Mouse (Mus musculus) CH12.LX (cell line): ENCODE results near the gene Fgf8. TPM values are rescaled to one million over a fixed set of nuclear protein-coding genes. Genes with fewer than 3 reads are reported as not detected.

Source experiments
- DNase-seq: peaks from one replicate; pipeline ENCODE4 v3.0.0-alpha.2; 2013; ENCODE audit errors: extremely low read depth
- H3K27ac ChIP-seq: 2 replicates; pipeline ENCODE4 v1.5.1; 2012; ENCODE audit warnings: low read depth, mild to moderate bottlenecking, control low read depth, moderate library complexity; ENCODE audit not compliant: insufficient read depth
- H3K27me3 ChIP-seq: replicated peaks from 2 replicates; pipeline ENCODE3; 2012; ENCODE audit warnings: inconsistent platforms
- H3K36me3 ChIP-seq, 2 experiments: replicated peaks in 1 of 2; 2 replicates each; pipeline versions ENCODE3 to v1.6.1; 2012; ENCODE audit warnings: inconsistent platforms in 1 of 2, low read length in 1 of 2, mild to moderate bottlenecking in 1 of 2, mixed read lengths in 1 of 2, moderate library complexity in 1 of 2; ENCODE audit not compliant: control insufficient read depth in 1 of 2, insufficient read depth in 1 of 2
- H3K4me1 ChIP-seq, 2 experiments: 2 replicates each; pipeline ENCODE4 v1.6.1; 2012; ENCODE audit warnings: inconsistent platforms in 1 of 2, moderate library complexity in 1 of 2; ENCODE audit not compliant: insufficient read depth in 2 of 2, control insufficient read depth in 1 of 2
- H3K4me2 ChIP-seq: 2 replicates; pipeline ENCODE4 v1.6.1; 2012; ENCODE audit warnings: low read depth, mild to moderate bottlenecking, control low read depth; ENCODE audit not compliant: poor library complexity, insufficient read depth, severe bottlenecking
- H3K4me3 ChIP-seq, 3 experiments: fragments of 150-350 bp in 1 of 3; sonication (generic) in 1 of 3; replicated peaks in 1 of 3; 2 replicates each; pipeline versions ENCODE3 to v1.5.1; 2011 to 2012; ENCODE audit warnings: low read depth in 2 of 3, low read length in 2 of 3, mild to moderate bottlenecking in 2 of 3, moderate library complexity in 2 of 3, control low read depth in 1 of 3, improper control_type of control experiment in 1 of 3, inconsistent platforms in 1 of 3, mixed read lengths in 1 of 3; ENCODE audit not compliant: poor library complexity in 1 of 3
- H3K79me2 ChIP-seq: replicated peaks from 2 replicates; pipeline ENCODE4 v1.6.1; 2012; ENCODE audit warnings: mild to moderate bottlenecking, moderate library complexity; ENCODE audit not compliant: control insufficient read depth, poor library complexity, insufficient read depth, severe bottlenecking; ENCODE audit errors: extremely low read depth
- H3K9ac ChIP-seq: 2 replicates; pipeline ENCODE4 v1.6.1; 2012; ENCODE audit warnings: low read depth, mild to moderate bottlenecking, control low read depth, moderate library complexity; ENCODE audit not compliant: insufficient read depth
- H3K9me3 ChIP-seq: replicated peaks from 2 replicates; pipeline ENCODE3; 2012; ENCODE audit warnings: low read length, inconsistent platforms, mixed read lengths
- CHD2 ChIP-seq: IDR thresholded peaks from 2 replicates; pipeline ENCODE4 v1.6.1; 2011; ENCODE audit warnings: low read length, improper control_type of control experiment
- CTCF ChIP-seq, 2 experiments: IDR thresholded peaks in 1 of 2; conservative IDR thresholded peaks in 1 of 2; 2 replicates each; pipeline ENCODE4 v1.5.1; 2011 to 2012; ENCODE audit warnings: low read depth in 2 of 2, low read length in 2 of 2, improper control_type of control experiment in 1 of 2, inconsistent platforms in 1 of 2, mild to moderate bottlenecking in 1 of 2, moderate library complexity in 1 of 2
- ELF1 ChIP-seq: IDR thresholded peaks from 2 replicates; pipeline ENCODE4 v1.6.1; 2014; ENCODE audit warnings: low read depth, mild to moderate bottlenecking, inconsistent platforms, low read length, improper control_type of control experiment
- ETS1 ChIP-seq: conservative IDR thresholded peaks from 2 replicates; pipeline ENCODE4 v1.6.1; 2012; ENCODE audit warnings: low read depth, mild to moderate bottlenecking, inconsistent platforms, low read length, improper control_type of control experiment, moderate library complexity
- GABPA ChIP-seq: IDR thresholded peaks from 2 replicates; pipeline ENCODE4 v1.6.1; 2012; ENCODE audit warnings: low read depth, low read length, improper control_type of control experiment, inconsistent platforms; ENCODE audit not compliant: insufficient replicate concordance
- IRF4 ChIP-seq: IDR thresholded peaks from 2 replicates; pipeline ENCODE4 v1.6.1; 2014; ENCODE audit warnings: low read depth, mild to moderate bottlenecking, inconsistent platforms, low read length, improper control_type of control experiment
- JUN ChIP-seq: IDR thresholded peaks from 2 replicates; pipeline ENCODE4 v1.6.1; 2011; ENCODE audit warnings: low read depth, mild to moderate bottlenecking, low read length, improper control_type of control experiment, moderate library complexity; ENCODE audit not compliant: insufficient read depth
- JUND ChIP-seq: conservative IDR thresholded peaks from 2 replicates; pipeline ENCODE4 v1.6.1; 2011; ENCODE audit warnings: low read depth, low read length, improper control_type of control experiment
- MAFK ChIP-seq: IDR thresholded peaks from 2 replicates; pipeline ENCODE4 v1.6.1; 2011; ENCODE audit warnings: low read length, improper control_type of control experiment; ENCODE audit not compliant: insufficient replicate concordance
- MAX ChIP-seq: IDR thresholded peaks from 2 replicates; pipeline ENCODE4 v1.6.1; 2011; ENCODE audit warnings: low read length, improper control_type of control experiment
- MAZ ChIP-seq: IDR thresholded peaks from 2 replicates; pipeline ENCODE4 v1.6.1; 2012; ENCODE audit warnings: low read depth, mild to moderate bottlenecking, inconsistent platforms, low read length, improper control_type of control experiment, moderate library complexity
- MEF2A ChIP-seq: IDR thresholded peaks from 2 replicates; pipeline ENCODE4 v1.6.1; 2014; ENCODE audit warnings: low read depth, mild to moderate bottlenecking, inconsistent platforms, low read length, improper control_type of control experiment, borderline replicate concordance
- NELFE ChIP-seq: IDR thresholded peaks from 2 replicates; pipeline ENCODE4 v1.6.1; 2011; ENCODE audit warnings: low read depth, low read length, improper control_type of control experiment
- POLR2A ChIP-seq: IDR thresholded peaks from 2 replicates; pipeline ENCODE4 v1.6.1; 2011; ENCODE audit warnings: low read depth, mild to moderate bottlenecking, improper control_type of control experiment, low read length
- SIN3A ChIP-seq: IDR thresholded peaks from 2 replicates; pipeline ENCODE4 v1.6.1; 2012; ENCODE audit warnings: low read length, improper control_type of control experiment, inconsistent platforms
- TBP ChIP-seq: conservative IDR thresholded peaks from 2 replicates; pipeline ENCODE4 v1.6.1; 2011; ENCODE audit warnings: low read depth, low read length, improper control_type of control experiment
- TCF12 ChIP-seq: IDR thresholded peaks from 2 replicates; pipeline ENCODE4 v1.6.1; 2014; ENCODE audit warnings: low read depth, mild to moderate bottlenecking, inconsistent platforms, low read length, improper control_type of control experiment
- USF2 ChIP-seq: conservative IDR thresholded peaks from 2 replicates; pipeline ENCODE4 v1.6.1; 2011; ENCODE audit warnings: low read depth, low read length, improper control_type of control experiment
- ZC3H11A ChIP-seq: IDR thresholded peaks from 2 replicates; pipeline ENCODE4 v1.6.1; 2012; ENCODE audit warnings: low read depth, mild to moderate bottlenecking, inconsistent platforms, low read length, improper control_type of control experiment
- ZKSCAN1 ChIP-seq: IDR thresholded peaks from 2 replicates; pipeline ENCODE4 v1.6.1; 2012; ENCODE audit warnings: low read depth, inconsistent platforms, low read length, improper control_type of control experiment, borderline replicate concordance
- ZMIZ1 ChIP-seq: IDR thresholded peaks from 2 replicates; pipeline ENCODE4 v1.6.1; 2012; ENCODE audit warnings: low read depth, mild to moderate bottlenecking, inconsistent platforms, low read length, improper control_type of control experiment
- ZNF384 ChIP-seq: IDR thresholded peaks from 2 replicates; pipeline ENCODE4 v1.6.1; 2012; ENCODE audit warnings: low read depth, low read length, improper control_type of control experiment, inconsistent platforms
- dilution Hi-C: fragments of 300-500 bp; cut with MboI; formaldehyde crosslinking; loops from 2 replicates; pipeline ENCODE4 v1.14.3; 2020; ENCODE audit warnings: low sequenced_read_pairs; ENCODE audit not compliant: extremely low pct_unique_long_range_greater_than_20kb, extremely low pct_ligation_motif_present
- in situ Hi-C: fragments of 300-500 bp; cut with MboI; formaldehyde crosslinking; loops from 3 replicates; pipeline ENCODE4 v1.14.3; 2019; ENCODE audit warnings: low sequenced_read_pairs, low pct_ligation_motif_present, low pct_unique_long_range_greater_than_20kb, mixed read lengths
- polyA plus RNA-seq: library from polyadenylated mRNA; unstranded; fragments of >175 nt; gene quantifications from 2 replicates; pipeline ENCODE4 v1.2.1, GENCODE M21; 2012; ENCODE audit warnings: low read depth; ENCODE audit not compliant: insufficient read length
- total RNA-seq, 2 experiments: library from RNA; depleted of rRNA; stranded (reverse); fragments of 300-350 nt in 1 of 2; fragments of >200 nt in 1 of 2; gene quantifications; 2 replicates each; pipeline ENCODE4 v1.2.3; 2012 to 2014

Fgf8 gene
- total and polyA plus RNA-seq, 3 experiments = not detected

DNA sequence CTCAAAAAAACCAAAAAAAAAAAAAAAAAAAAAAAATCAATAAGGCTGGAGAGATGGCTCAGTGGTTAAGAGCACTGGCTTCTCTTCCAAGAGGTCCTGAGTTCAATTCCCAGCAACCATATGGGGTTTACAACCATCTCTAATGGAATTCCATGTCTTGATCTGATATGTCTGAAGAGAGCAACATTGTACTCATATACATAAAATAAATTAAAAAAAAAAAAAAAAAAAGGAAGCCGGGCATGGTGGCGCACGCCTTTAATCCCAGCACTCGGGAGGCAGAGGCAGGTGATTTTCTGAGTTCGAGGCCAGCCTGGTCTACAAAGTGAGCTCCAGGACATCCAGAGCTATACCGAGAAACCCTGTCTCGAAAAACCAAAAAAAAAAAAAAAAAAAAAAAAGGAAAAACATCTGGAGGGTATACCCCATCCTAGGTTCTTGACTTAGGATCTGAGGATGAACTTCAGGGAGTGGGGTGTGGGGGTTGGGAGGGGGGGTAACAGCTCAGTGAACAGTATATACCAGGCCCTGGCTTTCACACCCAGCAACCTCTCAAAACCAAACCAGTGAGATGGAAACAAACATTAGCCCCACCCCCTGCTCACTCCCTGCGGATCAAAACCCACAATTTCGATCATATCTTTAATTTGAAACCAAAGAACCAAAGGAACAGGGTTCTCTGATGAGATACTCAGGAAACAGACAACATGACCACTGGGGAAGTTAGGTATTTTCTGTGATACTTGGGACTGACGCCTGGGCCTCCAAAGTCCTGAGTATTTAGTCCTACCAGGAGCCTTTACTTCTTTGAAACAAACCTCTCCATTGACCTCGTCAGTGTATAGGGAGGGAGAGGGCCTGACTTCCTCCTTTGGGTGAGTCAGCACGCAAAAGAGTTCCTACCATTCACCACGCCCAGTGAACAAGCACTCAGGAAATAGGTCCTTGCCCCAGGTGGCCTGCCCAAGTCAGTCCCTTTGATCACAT lies 47.5 kb upstream of the Fgf8 start:
- peak overlapping the region; percentile 72 for H3K4me2 ChIP-seq

GRCm38 (mm10) chr19:45789365-45789764 lies 46.6 kb upstream of the Fgf8 start:
- Histone ChIP-seq H3K27ac (no peak overlapping the region), H3K9me3 (no peaks in the 10 kb centered on the region), H3K27me3 (no peaks in the 10 kb centered on the region), H3K36me3 (no peaks in the 10 kb centered on the region), H3K4me1 (peaks cover 12 to 50% of the 10 kb centered on the region in 2 experiments; a peak in 3 of 4 replicates), H3K79me2 (no peaks in the 10 kb centered on the region), H3K9ac (no peak overlapping the region), H3K4me2 (no peak overlapping the region), H3K4me3 (no peak overlapping the region)
- TF ChIP-seq ZC3H11A = no peak
- no peak for TF ChIP-seq MAZ
- TF ChIP-seq TCF12 = no peak
- TF ChIP-seq ZKSCAN1 = no peak
- no peak for TF ChIP-seq MEF2A
- no peak for TF ChIP-seq IRF4
- in situ Hi-C loops (no loop called here), dilution Hi-C loops (no loop called here)
- DNase-seq = no peak

More for the DNA sequence above, 47.5 kb upstream of the Fgf8 start:
- TF ChIP-seq ZKSCAN1 (no peak), MAFK (peak; percentile 77), ZMIZ1 (no peak), TCF12 (peak; percentile 44; the same call in 1 of the 2 replicates), TBP (0 out of 2 replicates have a peak, but pooled peaks have one; percentile 48), JUND (peak; percentile 50; the same call in 1 of the 2 replicates), ETS1 (peak; percentile 31; the same call in 1 of the 2 replicates), USF2 (no peak), SIN3A (no peak), JUN (0 out of 2 replicates have a peak, but pooled peaks have one; percentile 22), GABPA (no peak), CHD2 (no peak), ELF1 (peak; percentile 85), NELFE (peak; percentile 51; the same call in 1 of the 2 replicates), POLR2A (peak; percentile 62), MAX (no peak), ZNF384 (0 out of 2 replicates have a peak, but pooled peaks have one; percentile 45), CTCF (conservative IDR thresholded peaks at IDR 0.05 in 1 of 2, IDR thresholded peaks at IDR 0.05 in 1 of 2; ENCODE audit: low read depth in 2 of 2, low read length in 2 of 2) (no peak)
- H3K4me3 ChIP-seq = peak overlapping the region in 1 of 3 experiments; percentile 23
- H3K9ac ChIP-seq = peak overlapping the region; percentile 44
- in situ Hi-C loops (no loop called here), dilution Hi-C loops (no loop called here)
- no peaks in the 10 kb centered on the region for H3K9me3 ChIP-seq
- H3K27me3 ChIP-seq = no peaks in the 10 kb centered on the region
- peak overlapping the region; percentile 63 for H3K27ac ChIP-seq
- peaks cover 12 to 53% of the 10 kb centered on the region in 2 experiments; a peak in 3 of 4 replicates for H3K4me1 ChIP-seq
- no peaks in the 10 kb centered on the region for H3K36me3 ChIP-seq
- peak; percentile 87 for DNase-seq
- H3K79me2 ChIP-seq = no peaks in the 10 kb centered on the region
